ENCODE assay signal across 9 mouse cellular contexts in genomic region chr7:96210525-96211369, GRCm38 (mm10). TPM values are rescaled to one million over a fixed set of nuclear protein-coding genes. Genes with fewer than 3 reads are reported as not detected.
DNase-seq lines count a peak whose midpoint lies in the region; ATAC-seq and TF ChIP-seq lines count a peak whose summit lies in the region.
"Had no signal": no experiment of that assay in that cellular context is flagged by ENCODE, and none has a peak within 500 bp of the region (broad histone marks: within the 10 kb centered on the region; RNA-seq: fewer than 3 reads in every experiment).

No protein-coding gene starts in this region.

- H3K4me1 ChIP-seq in heart, adult 2 months (ENCODE audit: control insufficient read depth, insufficient read depth, low read length): no peaks in the 10 kb centered on the region
- peaks cover 33% of the 10 kb centered on the region for H3K4me1 ChIP-seq in forebrain, embryonic 13.5 days
- H3K4me1 ChIP-seq in hindbrain, embryonic 16.5 days (ENCODE audit: control insufficient read depth, insufficient read depth, low read depth, low read length): peaks cover 12% of the 10 kb centered on the region
- H3K4me1 ChIP-seq in limb, embryonic 11.5 days (ENCODE audit: control insufficient read depth, insufficient read depth, low read length): peaks cover 11% of the 10 kb centered on the region
- 0 out of 2 replicates have a peak, but pooled peaks cover 3% of the 10 kb centered on the region for H3K4me1 ChIP-seq in midbrain, postnatal 0 days (ENCODE audit: insufficient read depth, low read length)

- under 1% methylated on average over 62 of the region's 62 CpGs for WGBS in heart, adult 2 months
- WGBS in forebrain, embryonic 13.5 days: 0% methylated on average over 53 of the region's 62 CpGs
- WGBS in hindbrain, embryonic 16.5 days: under 1% methylated on average over 44 of the region's 62 CpGs
- under 1% methylated on average over 54 of the region's 62 CpGs for WGBS in limb, embryonic 11.5 days
- WGBS in midbrain, postnatal 0 days: 0% methylated on average over 45 of the region's 62 CpGs

- peak; percentile 23 to 55 for DNase-seq in heart, adult 2 months
- DNase-seq in heart, adult 9 months (ENCODE audit: low spot score in 2 of 2): no peak
- DNase-seq in adrenal gland, postnatal 25 days: peak; percentile 57
- peak; percentile 77 for DNase-seq in limb, embryonic 11.5 days (ENCODE audit: low spot score)
- peak; percentile 59 for DNase-seq in midbrain, postnatal 0 days (ENCODE audit: low spot score)
- peak; percentile 64 for DNase-seq in yolk sac, embryonic 10.5 days (ENCODE audit: low spot score)

- no peak overlapping the region for H3K27ac ChIP-seq in heart, adult 2 months
- H3K27ac ChIP-seq in forebrain, embryonic 13.5 days: peak overlapping the region; percentile 97
- peak overlapping the region; percentile 94 for H3K27ac ChIP-seq in hindbrain, embryonic 16.5 days (ENCODE audit: low read depth, low read length)
- H3K27ac ChIP-seq in limb, embryonic 11.5 days (replicated peaks; ENCODE audit: low read depth, low read length): peak overlapping the region; percentile 57
- H3K27ac ChIP-seq in midbrain, postnatal 0 days (ENCODE audit: low read depth, low read length): peak overlapping the region; percentile 86

- H3K9ac ChIP-seq in heart, adult 2 months (ENCODE audit: low read depth, low read length): peak overlapping the region; percentile 31; the same call in 1 of the 2 replicates
- peak overlapping the region; percentile 97 for H3K9ac ChIP-seq in forebrain, embryonic 13.5 days
- H3K9ac ChIP-seq in hindbrain, embryonic 16.5 days (ENCODE audit: low read depth, low read length): peak overlapping the region; percentile 95
- peak overlapping the region; percentile 76 for H3K9ac ChIP-seq in limb, embryonic 11.5 days (ENCODE audit: low read length)
- H3K9ac ChIP-seq in midbrain, postnatal 0 days (replicated peaks; ENCODE audit: low read length, poor library complexity, severe bottlenecking): peak overlapping the region; percentile 91

- no peaks in the 10 kb centered on the region for H3K9me3 ChIP-seq in forebrain, embryonic 13.5 days (replicated peaks)
- H3K9me3 ChIP-seq in hindbrain, embryonic 16.5 days (ENCODE audit: control insufficient read depth, low read length): no peaks in the 10 kb centered on the region
- H3K9me3 ChIP-seq in limb, embryonic 11.5 days (ENCODE audit: control insufficient read depth, low read length): no peaks in the 10 kb centered on the region
- no peaks in the 10 kb centered on the region for H3K9me3 ChIP-seq in midbrain, postnatal 0 days (ENCODE audit: low read length)

- no peaks in the 10 kb centered on the region for H3K79me2 ChIP-seq in heart, adult 2 months (replicated peaks; ENCODE audit: control insufficient read depth, insufficient read depth, low read length)

- peak; percentile 57 for ATAC-seq in forebrain, embryonic 13.5 days
- peak; percentile 75 for ATAC-seq in hindbrain, embryonic 16.5 days
- peak; percentile 27; the same call in 1 of the 2 replicates for ATAC-seq in limb, embryonic 11.5 days (ENCODE audit: insufficient number of reproducible peaks, low FRiP score, low TSS enrichment, low read depth)
- ATAC-seq in midbrain, postnatal 0 days (ENCODE audit: low FRiP score): peak; percentile 59

- TF ChIP-seq EP300 in heart, adult 2 months (IDR thresholded peaks at IDR 0.05; ENCODE audit: insufficient read depth, low read depth, low read length): no peak

- intact Hi-C loops in heart, adult 2 months (cut with DNase I): no loop called here

- peak; percentile 51 for TF ChIP-seq CTCF in heart, adult 2 months (IDR thresholded peaks at IDR 0.05)
- TF ChIP-seq CTCF in midbrain, postnatal 0 days (IDR thresholded peaks at IDR 0.05): peak; percentile 59

- H3K36me3 ChIP-seq in heart, adult 2 months (ENCODE audit: control insufficient read depth, insufficient read depth, low read length): no peaks in the 10 kb centered on the region
- H3K36me3 ChIP-seq in forebrain, embryonic 13.5 days (ENCODE audit: poor library complexity, severe bottlenecking): no peaks in the 10 kb centered on the region
- H3K36me3 ChIP-seq in hindbrain, embryonic 16.5 days (ENCODE audit: control insufficient read depth, insufficient read depth, low read length): no peaks in the 10 kb centered on the region
- no peaks in the 10 kb centered on the region for H3K36me3 ChIP-seq in limb, embryonic 11.5 days (ENCODE audit: control insufficient read depth, insufficient read depth, low read length)
- H3K36me3 ChIP-seq in midbrain, postnatal 0 days (ENCODE audit: insufficient read depth, low read length): no peaks in the 10 kb centered on the region

- H3K4me2 ChIP-seq in forebrain, embryonic 13.5 days: peak overlapping the region; percentile 93
- peak overlapping the region; percentile 97 for H3K4me2 ChIP-seq in hindbrain, embryonic 16.5 days (ENCODE audit: low read length)
- H3K4me2 ChIP-seq in limb, embryonic 11.5 days (ENCODE audit: low read depth, severe bottlenecking): peak overlapping the region; percentile 89
- peak overlapping the region; percentile 94 for H3K4me2 ChIP-seq in midbrain, postnatal 0 days (ENCODE audit: low read depth, low read length, poor library complexity, severe bottlenecking)

- peaks cover 21% of the 10 kb centered on the region for H3K27me3 ChIP-seq in heart, adult 2 months (ENCODE audit: control insufficient read depth, insufficient read depth, low read length)
- peaks cover 10% of the 10 kb centered on the region; the same call in 1 of the 2 replicates for H3K27me3 ChIP-seq in forebrain, embryonic 13.5 days
- H3K27me3 ChIP-seq in hindbrain, embryonic 16.5 days (replicated peaks; ENCODE audit: control insufficient read depth, insufficient read depth, low read length): no peaks in the 10 kb centered on the region; the same call in 1 of the 2 replicates
- no peaks in the 10 kb centered on the region for H3K27me3 ChIP-seq in limb, embryonic 11.5 days (ENCODE audit: control insufficient read depth, insufficient read depth, low read length)
- H3K27me3 ChIP-seq in midbrain, postnatal 0 days (ENCODE audit: insufficient read depth, low read length): no peaks in the 10 kb centered on the region
- H3K27me3 ChIP-seq: CH12.LX had no signal

- no peak for TF ChIP-seq POLR2A in heart, adult 2 months (IDR thresholded peaks at IDR 0.05; ENCODE audit: insufficient read depth, low read depth, low read length)

- H3K4me3 ChIP-seq in heart, adult 2 months: peak overlapping the region; percentile 49
- H3K4me3 ChIP-seq in forebrain, embryonic 13.5 days: peak overlapping the region; percentile 86
- H3K4me3 ChIP-seq in hindbrain, embryonic 16.5 days (ENCODE audit: low read length): peak overlapping the region; percentile 75
- H3K4me3 ChIP-seq in limb, embryonic 11.5 days (ENCODE audit: low read depth, low read length): peak overlapping the region; percentile 73
- peak overlapping the region; percentile 64 for H3K4me3 ChIP-seq in midbrain, postnatal 0 days (ENCODE audit: low read depth, low read length)

RNA-seq across cellular contexts. Expression of gene Tenm4, which starts 39.7 kb away (rescaled TPM):
- 1 to 10 TPM in 1 of 2 experiments, under 1 TPM in 1; 0.34 to 1.3 TPM for total RNA-seq in heart, adult 2 months (2021)
- 0.67 and 0.74 TPM in 2 replicates for polyA plus RNA-seq in heart, adult 2 months (2012; rRNA removed)
- 10.8 and 17.0 TPM in 2 replicates for total RNA-seq in adrenal gland, postnatal 25 days (2021)
- polyA plus RNA-seq in forebrain, embryonic 13.5 days (2015; fragmentation: Nextera tagmentation; extraction: Ambion mirVana): 67.6 and 73.6 TPM in 2 replicates
- 32.4 and 33.2 TPM in 2 replicates for polyA plus RNA-seq in hindbrain, embryonic 16.5 days (2015; fragmentation: Nextera tagmentation; extraction: Ambion mirVana)
- 43.1 and 45.1 TPM in 2 replicates for polyA plus RNA-seq in limb, embryonic 11.5 days (2014; fragmentation: Nextera tagmentation; extraction: Ambion mirVana)
- total RNA-seq in midbrain, postnatal 0 days (2014; rRNA removed): 56.0 and 58.5 TPM in 2 replicates
- polyA plus RNA-seq in midbrain, postnatal 0 days (2015; fragmentation: Nextera tagmentation; extraction: Ambion mirVana): 29.5 and 35.9 TPM in 2 replicates

Comparison
In these comparisons a context has a peak if more than half of its experiments do, and no peak if none do; other contexts are left out.
1. DNase-seq: peak in heart, adult 2 months (2 of 2), adrenal gland, postnatal 25 days (single experiment), limb, embryonic 11.5 days (single experiment), midbrain, postnatal 0 days (single experiment) and yolk sac, embryonic 10.5 days (single experiment); none in heart, adult 9 months (0 of 2).
2. H3K9ac ChIP-seq: peak in every context shown above with its lines; median percentile 97 in forebrain, embryonic 13.5 days; 95 in hindbrain, embryonic 16.5 days; 91 in midbrain, postnatal 0 days; 76 in limb, embryonic 11.5 days; 31 in heart, adult 2 months.
3. RNA of gene Tenm4, which starts 39.7 kb away (polyA plus RNA-seq): 67.6 to 73.6 TPM in forebrain, embryonic 13.5 days, 43.1 to 45.1 TPM in limb, embryonic 11.5 days, 29.5 to 35.9 TPM in midbrain, postnatal 0 days and 32.4 to 33.2 TPM in hindbrain, embryonic 16.5 days; 0.67 to 0.74 TPM in heart, adult 2 months; every median in the first group is over 10 times any median in the second.
4. Peak in every context shown above with its lines, with median percentiles within 50 percentile points of each other: H3K4me3 ChIP-seq, ATAC-seq and H3K4me2 ChIP-seq.